Mouse (Mus musculus) stomach, embryonic 16.5 days (tissue): ENCODE measurements around the gene Plxnc1. TPM values are rescaled to one million over a fixed set of nuclear protein-coding genes. Genes with fewer than 3 reads are reported as not detected.

ENCODE experiments used
- ATAC-seq: fragments of 200-750 bp; cut with Nextera tagmentation; 2 replicates; pipeline ENCODE4 v1.8.0; 2017; ENCODE audit warnings: moderate number of reproducible peaks, moderate TSS enrichment; ENCODE audit not compliant: insufficient read depth, low FRiP score
- H3K27ac ChIP-seq: fragments of 300-500 bp; sonication (generic); 2 replicates; pipeline ENCODE4 v1.5.1; 2014; ENCODE audit warnings: low read length
- H3K27me3 ChIP-seq: fragments of 300-500 bp; sonication (generic); 2 replicates; pipeline ENCODE4 v1.6.1; 2014; ENCODE audit warnings: low read length, control low read depth, mixed read lengths; ENCODE audit not compliant: control insufficient read depth, insufficient read depth
- H3K36me3 ChIP-seq: fragments of 300-500 bp; sonication (generic); 2 replicates; pipeline ENCODE4 v1.6.1; 2014; ENCODE audit warnings: low read length; ENCODE audit not compliant: control insufficient read depth, insufficient read depth
- H3K4me1 ChIP-seq: fragments of 300-500 bp; sonication (generic); 2 replicates; pipeline ENCODE4 v1.6.1; 2014; ENCODE audit warnings: low read length, control low read depth, mixed read lengths; ENCODE audit not compliant: control insufficient read depth, insufficient read depth
- H3K4me2 ChIP-seq: fragments of 300-500 bp; sonication (generic); 2 replicates; pipeline ENCODE4 v1.6.1; 2014; ENCODE audit warnings: low read depth, low read length, mixed read lengths
- H3K4me3 ChIP-seq: fragments of 300-500 bp; sonication (generic); replicated peaks from 2 replicates; pipeline ENCODE4 v1.5.1; 2014; ENCODE audit warnings: mild to moderate bottlenecking, low read length
- H3K9ac ChIP-seq: fragments of 300-500 bp; sonication (generic); 2 replicates; pipeline ENCODE4 v1.6.1; 2014; ENCODE audit warnings: low read length
- H3K9me3 ChIP-seq: fragments of 300-500 bp; sonication (generic); replicated peaks from 2 replicates; pipeline ENCODE4 v1.6.1; 2016; ENCODE audit warnings: low read length, control low read depth; ENCODE audit not compliant: control insufficient read depth
- WGBS: fragments of 180-500 bp; shearing (Covaris S2); extraction: QIAGEN DNeasy Blood & Tissue Kit; methylation state at CpG from one replicate; pipeline ENCODE4 v1.1.7; 2014; 5-methylcytosine and 5-hydroxymethylcytosine counted together
- polyA plus RNA-seq: library from polyadenylated mRNA; unstranded; fragments of >200 nt; fragmentation: Nextera tagmentation; extraction: Ambion mirVana; gene quantifications from 2 replicates; pipeline ENCODE4 v1.2.1, GENCODE M21; 2015

Gene Plxnc1
- polyA plus RNA-seq, 1 experiment from 2014 or later: 1.9 TPM

- WGBS: 90% methylated on average over 4 of the region's 4 CpGs
- Histone ChIP-seq H3K9ac (no peak overlapping the region), H3K9me3 (no peaks in the 10 kb centered on the region), H3K27ac (no peak overlapping the region), H3K4me2 (no peak overlapping the region), H3K36me3 (no peaks in the 10 kb centered on the region), H3K4me1 (no peaks in the 10 kb centered on the region; the same call in 1 of the 2 replicates), H3K4me3 (no peak overlapping the region), H3K27me3 (no peaks in the 10 kb centered on the region)
- ATAC-seq: no peak
Measured at GRCm38 (mm10) chr10:94928164-94928563, 16.5 kb downstream of the Plxnc1 start.

- 73% methylated on average over 3 of the region's 3 CpGs for WGBS
- Histone ChIP-seq H3K36me3 (no peaks in the 10 kb centered on the region), H3K4me3 (no peak overlapping the region), H3K27ac (no peak overlapping the region), H3K27me3 (no peaks in the 10 kb centered on the region), H3K4me1 (no peaks in the 10 kb centered on the region; the same call in 1 of the 2 replicates), H3K9ac (no peak overlapping the region), H3K9me3 (no peaks in the 10 kb centered on the region), H3K4me2 (no peak overlapping the region)
- ATAC-seq: no peak
Measured at GRCm38 (mm10) chr10:94926297-94926696, 18.3 kb downstream of the Plxnc1 start.

- no peak overlapping the region for H3K4me2 ChIP-seq
- H3K4me3 ChIP-seq: no peak overlapping the region
- no peaks in the 10 kb centered on the region for H3K36me3 ChIP-seq
- ATAC-seq: no peak
- H3K9ac ChIP-seq: no peak overlapping the region
- H3K4me1 ChIP-seq: no peaks in the 10 kb centered on the region
- no peaks in the 10 kb centered on the region for H3K9me3 ChIP-seq
- no peaks in the 10 kb centered on the region for H3K27me3 ChIP-seq
- WGBS: 88% methylated on average over 4 of the region's 4 CpGs
- no peak overlapping the region for H3K27ac ChIP-seq
Measured at GRCm38 (mm10) chr10:94924878-94925277, 19.8 kb downstream of the Plxnc1 start.

GRCm38 (mm10) chr10:94924450-94924849, 20.2 kb downstream of the Plxnc1 start:
- H3K36me3 ChIP-seq: no peaks in the 10 kb centered on the region
- no peaks in the 10 kb centered on the region for H3K9me3 ChIP-seq
- no peak overlapping the region for H3K4me2 ChIP-seq
- H3K4me1 ChIP-seq: no peaks in the 10 kb centered on the region
- no peak overlapping the region for H3K27ac ChIP-seq
- no peak for ATAC-seq
- no peak overlapping the region for H3K4me3 ChIP-seq
- 81% methylated on average over 4 of the region's 4 CpGs for WGBS
- no peaks in the 10 kb centered on the region for H3K27me3 ChIP-seq
- no peak overlapping the region for H3K9ac ChIP-seq

- H3K9ac ChIP-seq: no peak overlapping the region
- no peaks in the 10 kb centered on the region for H3K9me3 ChIP-seq
- no peak overlapping the region for H3K27ac ChIP-seq
- H3K4me3 ChIP-seq: no peak overlapping the region
- 59% methylated on average over 7 of the region's 7 CpGs for WGBS
- H3K27me3 ChIP-seq: no peaks in the 10 kb centered on the region
- no peak overlapping the region for H3K4me2 ChIP-seq
- no peaks in the 10 kb centered on the region for H3K4me1 ChIP-seq
- no peaks in the 10 kb centered on the region for H3K36me3 ChIP-seq
- no peak for ATAC-seq
Measured at GRCm38 (mm10) chr10:94923337-94923762, 21.3 kb downstream of the Plxnc1 start.

GRCm38 (mm10) chr10:94922848-94923247, 21.8 kb downstream of the Plxnc1 start:
- Histone ChIP-seq H3K9ac (no peak overlapping the region), H3K4me3 (no peak overlapping the region), H3K4me1 (no peaks in the 10 kb centered on the region), H3K36me3 (no peaks in the 10 kb centered on the region), H3K9me3 (no peaks in the 10 kb centered on the region), H3K27me3 (no peaks in the 10 kb centered on the region), H3K27ac (no peak overlapping the region), H3K4me2 (no peak overlapping the region)
- WGBS: 85% methylated on average over 12 of the region's 12 CpGs
- ATAC-seq: no peak

GRCm38 (mm10) chr10:94921751-94922150, 22.9 kb downstream of the Plxnc1 start:
- ATAC-seq: no peak
- no peak overlapping the region for H3K4me2 ChIP-seq
- H3K9me3 ChIP-seq: no peaks in the 10 kb centered on the region
- no peaks in the 10 kb centered on the region for H3K27me3 ChIP-seq
- no peak overlapping the region for H3K27ac ChIP-seq
- no peak overlapping the region for H3K4me3 ChIP-seq
- no peaks in the 10 kb centered on the region for H3K4me1 ChIP-seq
- WGBS: 78% methylated on average over 6 of the region's 6 CpGs
- no peak overlapping the region for H3K9ac ChIP-seq
- H3K36me3 ChIP-seq: no peaks in the 10 kb centered on the region

- no peaks in the 10 kb centered on the region for H3K36me3 ChIP-seq
- H3K4me1 ChIP-seq: no peaks in the 10 kb centered on the region
- WGBS: 80% methylated on average over 8 of the region's 8 CpGs
- no peak for ATAC-seq
- H3K4me3 ChIP-seq: no peak overlapping the region
- H3K9ac ChIP-seq: no peak overlapping the region
- H3K27ac ChIP-seq: no peak overlapping the region
- no peaks in the 10 kb centered on the region for H3K27me3 ChIP-seq
- no peak overlapping the region for H3K4me2 ChIP-seq
- no peaks in the 10 kb centered on the region for H3K9me3 ChIP-seq
Measured at GRCm38 (mm10) chr10:94920526-94920925, 24.1 kb downstream of the Plxnc1 start.

- H3K9me3 ChIP-seq: no peaks in the 10 kb centered on the region
- no peak overlapping the region for H3K27ac ChIP-seq
- H3K4me3 ChIP-seq: no peak overlapping the region
- WGBS: 37% methylated on average over 2 of the region's 2 CpGs
- no peaks in the 10 kb centered on the region for H3K27me3 ChIP-seq
- no peak overlapping the region for H3K4me2 ChIP-seq
- no peak overlapping the region for H3K9ac ChIP-seq
- H3K4me1 ChIP-seq: no peaks in the 10 kb centered on the region
- H3K36me3 ChIP-seq: no peaks in the 10 kb centered on the region
- ATAC-seq: 0 out of 2 replicates have a peak, but pooled peaks have one; percentile 29
Measured at GRCm38 (mm10) chr10:94919960-94920359, 24.7 kb downstream of the Plxnc1 start.

GRCm38 (mm10) chr10:94919552-94919951, 25.1 kb downstream of the Plxnc1 start:
- Histone ChIP-seq H3K27ac (no peak overlapping the region), H3K9me3 (no peaks in the 10 kb centered on the region), H3K4me2 (no peak overlapping the region), H3K4me1 (no peaks in the 10 kb centered on the region), H3K4me3 (no peak overlapping the region), H3K36me3 (no peaks in the 10 kb centered on the region), H3K9ac (no peak overlapping the region), H3K27me3 (no peaks in the 10 kb centered on the region)
- whole genome bisulfite sequencing: 52% methylated on average over 12 of the region's 12 CpGs
- ATAC-seq: peak; percentile 53; the same call in 1 of the 2 replicates
